Mouse (Mus musculus) urinary bladder, postnatal 4 days (tissue): Measurements from ENCODE around the gene Itga11.
"Not testable (repeated sequence)": the region's sequence is repeated elsewhere in the genome, so short reads cannot be mapped to it uniquely, and the experiment has no call there.

ENCODE experiments used
- DNase-seq, 2 experiments: peaks; one replicate each; pipeline ENCODE4 v3.0.0; 2021 to 2022; ENCODE audit warnings: low spot score in 2 of 2

Gene Itga11

DNA sequence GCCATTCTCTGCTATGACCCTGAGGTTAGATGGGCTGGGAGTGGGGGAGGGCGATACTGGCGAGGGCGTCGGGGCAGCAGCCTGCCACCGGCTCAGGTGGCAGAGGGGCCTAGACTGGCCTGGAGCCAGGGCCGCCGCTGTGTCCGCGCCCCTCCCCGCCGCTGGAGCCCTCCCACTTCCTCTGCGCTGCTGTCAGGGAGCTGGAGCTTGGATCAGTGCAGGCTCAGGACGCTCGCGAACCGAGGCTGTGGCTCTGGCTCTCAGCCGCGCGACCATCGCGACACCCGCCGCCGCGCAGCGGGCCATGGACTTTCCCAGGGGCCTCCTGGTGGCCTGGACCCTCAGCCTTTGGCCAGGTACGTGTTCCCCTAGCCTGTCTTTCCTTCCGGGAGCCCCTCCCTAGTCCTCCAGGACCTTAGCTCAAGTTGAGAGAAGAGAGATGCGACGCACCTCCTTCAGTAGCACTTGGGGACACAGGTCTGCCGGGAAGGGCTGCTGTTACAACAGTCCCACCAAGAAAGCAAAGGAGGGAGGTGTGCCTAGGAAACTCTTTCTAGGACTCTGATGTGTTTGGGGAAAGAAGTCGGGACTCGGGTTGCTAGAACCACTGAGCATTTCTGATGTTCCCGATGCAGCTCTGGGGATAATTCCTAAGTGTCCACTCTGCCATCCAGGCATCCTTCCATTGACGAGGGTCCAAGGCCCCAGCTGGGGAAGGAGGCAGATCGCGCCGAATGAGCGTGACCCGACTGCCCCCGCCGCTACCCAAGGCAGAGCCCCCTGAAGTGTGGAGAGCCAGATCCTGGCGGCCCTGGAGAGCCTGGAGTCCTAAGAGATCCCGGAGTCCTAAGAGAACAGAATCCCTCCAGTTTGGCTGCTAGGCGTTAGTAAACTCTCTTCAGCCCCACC lies at the start of gene Itga11:
Itga11 (plus strand) TSS at position 186 of the 909 bp plus-strand sequence.
- peak in 1 of 2 experiments; percentile 25 for DNase-seq

DNA sequence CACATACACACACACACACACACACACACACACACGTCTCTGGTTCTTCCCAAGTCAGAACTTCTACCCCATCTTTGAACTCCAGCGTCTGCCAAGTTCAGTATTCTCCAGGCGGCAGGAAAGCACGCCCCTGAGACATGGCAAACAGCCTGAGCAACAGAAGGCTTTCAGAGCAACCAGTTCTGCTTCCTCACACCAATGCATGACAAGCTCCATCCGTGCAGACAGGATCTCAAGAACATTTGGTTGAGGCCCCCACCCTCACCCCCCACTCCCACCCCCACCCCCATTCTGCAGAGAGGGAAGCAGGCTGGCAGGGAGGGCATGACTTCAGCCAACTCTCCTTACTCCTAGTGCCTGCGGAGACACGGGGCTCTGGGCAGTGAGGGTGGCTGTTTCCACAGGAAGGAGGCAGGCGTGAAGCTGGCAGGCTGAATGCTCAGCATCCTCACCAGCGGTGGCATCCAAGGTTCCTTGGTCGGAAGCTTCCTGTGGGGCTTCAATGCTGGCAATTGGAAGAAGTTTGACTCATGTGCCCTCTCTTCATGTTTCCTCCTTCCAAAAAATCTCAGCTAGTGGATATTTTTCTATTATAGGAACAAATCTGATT lies 46.9 kb upstream of the Itga11 start:
- DNase-seq, result no peak

- no peak for DNase-seq
These were observed 45.2 kb upstream of the Itga11 start for GRCm38 (mm10) chr9:62632392-62632791.

GRCm38 (mm10) chr9:62638045-62638444 lies 39.6 kb upstream of the Itga11 start:
- DNase-seq, result no peak

DNA sequence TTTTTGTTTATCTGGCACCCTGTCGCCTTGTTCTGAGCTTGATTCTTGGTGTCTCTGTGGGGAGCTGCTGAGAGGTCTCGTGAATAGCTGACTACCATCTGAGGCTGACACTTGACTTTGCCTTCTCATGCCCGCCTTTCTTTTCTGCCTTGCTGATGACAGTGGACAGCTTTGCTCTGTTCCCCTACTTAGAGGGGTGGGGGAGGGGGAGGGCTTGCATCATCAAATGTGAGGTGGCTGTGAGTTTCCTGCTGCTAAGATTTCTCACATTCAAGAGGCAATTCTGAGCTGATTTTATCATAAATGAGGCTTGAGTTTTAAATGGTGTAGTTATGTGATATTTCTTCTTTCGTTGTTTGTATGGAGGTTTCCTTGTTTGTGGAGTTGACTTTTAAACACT lies 37.9 kb upstream of the Itga11 start:
- DNase-seq, result no peak

- no peak for DNase-seq
These were observed 37.4 kb upstream of the Itga11 start for GRCm38 (mm10) chr9:62640188-62640587.

DNA sequence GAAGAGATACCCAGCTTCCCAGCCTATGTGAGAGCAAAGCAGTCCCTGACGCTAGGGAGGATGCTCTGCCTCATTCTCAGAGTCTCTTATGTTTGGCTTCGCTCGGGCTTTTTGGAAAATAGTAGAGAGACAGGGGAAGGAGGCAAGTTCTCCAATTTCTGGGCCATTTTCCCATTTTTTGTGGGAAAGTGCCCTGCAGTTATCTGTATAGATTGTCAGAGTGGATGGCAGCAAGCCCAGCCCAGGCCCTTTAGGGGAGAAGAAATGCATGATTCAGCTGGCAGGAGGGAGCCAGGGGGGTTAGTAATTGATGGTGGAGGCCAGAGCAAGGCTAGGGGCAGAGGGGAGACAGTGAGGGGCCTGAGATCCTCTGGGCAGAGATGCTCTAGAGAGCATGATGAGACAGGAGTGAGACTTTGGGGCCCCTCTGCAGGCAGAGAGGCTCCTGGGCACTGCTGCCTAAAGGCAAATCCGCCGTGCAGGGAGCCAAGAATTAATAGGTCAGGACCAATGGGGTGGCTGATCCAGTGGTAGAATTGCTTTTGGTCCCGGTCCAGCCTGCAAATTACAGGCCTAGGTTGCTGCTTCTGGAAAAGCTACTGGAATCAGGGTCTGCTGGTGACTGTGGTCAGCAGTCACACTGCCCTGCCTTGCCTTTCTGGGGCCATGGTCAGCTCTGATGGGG lies 31.8 kb upstream of the Itga11 start:
- no peak for DNase-seq

DNA sequence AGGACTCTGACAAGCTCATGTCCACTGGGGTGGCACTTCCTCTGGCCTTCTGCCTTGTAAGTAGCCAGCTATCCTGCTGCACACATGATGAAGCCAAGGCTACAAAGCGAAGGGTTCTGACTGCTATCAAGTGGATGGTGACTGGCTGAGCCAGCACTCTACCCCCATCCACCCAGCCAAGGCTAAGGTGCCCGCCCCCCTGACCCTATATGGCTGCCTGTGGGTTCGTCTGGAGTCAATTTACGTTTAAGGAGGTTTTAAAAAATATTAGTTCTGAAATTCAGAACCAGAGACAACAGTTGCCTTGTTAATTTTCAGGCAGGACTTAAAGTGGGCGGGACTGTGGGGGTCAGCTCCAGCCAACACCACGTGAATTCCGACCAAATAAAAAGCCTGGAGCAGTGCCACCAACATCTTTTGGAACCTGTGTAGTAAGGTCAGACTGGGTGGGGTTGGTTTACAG lies 30.9 kb upstream of the Itga11 start:
- DNase-seq, result no peak

DNA sequence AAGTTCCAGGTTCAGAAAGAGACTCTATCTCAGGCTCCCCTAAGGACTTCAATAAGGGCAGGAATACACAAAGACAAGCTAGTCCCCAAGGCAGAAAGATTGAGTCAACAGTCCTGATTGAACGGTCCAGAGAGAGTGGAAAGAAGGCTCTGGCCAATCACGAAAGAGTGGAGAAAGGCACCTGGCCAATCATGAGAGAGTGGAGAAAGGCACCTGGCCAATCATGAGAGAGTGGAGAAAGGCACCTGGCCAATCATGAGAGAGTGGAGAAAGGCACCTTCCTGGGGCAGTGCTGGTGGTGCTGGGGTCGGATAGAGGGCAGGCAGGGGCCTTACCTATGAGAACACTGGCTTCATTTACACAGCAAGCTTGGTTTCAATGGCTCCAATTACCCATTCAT lies 28.2 kb upstream of the Itga11 start:
- no peak for DNase-seq

DNA sequence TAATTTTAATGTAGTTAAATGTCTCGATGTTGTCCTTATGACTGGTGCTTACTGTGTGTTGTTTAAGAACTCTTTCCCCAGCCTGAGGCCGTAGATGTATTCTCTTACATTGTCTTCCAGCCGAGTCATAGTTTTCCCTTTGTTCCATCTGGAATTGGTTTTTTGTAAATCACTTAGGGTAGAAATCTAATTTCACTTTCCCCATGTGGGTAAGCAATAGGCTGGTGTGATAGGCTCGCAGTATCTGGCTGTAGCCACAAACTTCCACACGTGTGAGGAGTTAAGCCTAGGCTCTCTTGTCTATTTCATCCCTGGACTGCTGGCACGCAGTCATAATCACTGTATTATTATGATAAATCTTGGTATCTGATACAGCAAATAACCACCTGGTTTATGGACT lies 26.9 kb upstream of the Itga11 start:
- DNase-seq, result no peak

DNA sequence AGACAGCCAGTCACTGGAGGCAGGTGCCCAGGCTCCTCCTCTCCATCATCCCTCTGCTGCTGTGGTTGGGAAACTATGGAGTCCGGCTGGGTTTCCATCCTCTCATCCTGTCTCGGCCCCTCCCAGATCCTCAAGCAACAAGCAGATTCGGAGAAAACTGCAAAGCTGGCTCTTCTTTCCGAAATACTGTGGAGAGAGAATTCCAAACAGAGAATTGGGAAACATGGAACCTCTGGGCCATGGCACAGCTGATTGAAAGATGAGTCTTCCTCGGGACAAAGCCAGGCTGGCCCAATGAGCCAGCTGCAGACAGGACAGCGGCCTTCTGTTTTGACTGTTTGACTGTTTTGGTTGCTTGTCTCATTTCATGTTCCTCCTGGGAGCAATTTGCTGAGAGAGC lies 23.3 kb upstream of the Itga11 start:
- no peak for DNase-seq

DNA sequence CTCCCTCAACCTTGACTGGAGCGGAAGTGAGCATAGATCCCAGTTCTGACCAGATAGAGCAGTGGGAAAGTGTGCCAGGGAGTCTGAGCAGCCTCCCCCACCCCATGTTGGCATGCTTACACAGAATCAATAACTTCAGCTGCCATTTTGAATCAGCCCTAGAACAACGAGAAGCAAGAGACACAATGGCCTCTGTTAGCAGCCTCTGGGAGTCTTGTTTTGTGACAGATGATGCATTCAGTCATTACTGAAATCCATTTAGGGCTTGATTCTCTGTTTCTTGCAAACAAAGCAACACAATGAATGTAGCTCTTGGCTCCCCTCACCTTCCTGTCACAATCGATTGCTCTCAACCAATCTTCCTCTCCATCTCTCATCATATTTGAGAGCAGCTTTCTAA lies 19.6 kb upstream of the Itga11 start:
- DNase-seq, result no peak

DNA sequence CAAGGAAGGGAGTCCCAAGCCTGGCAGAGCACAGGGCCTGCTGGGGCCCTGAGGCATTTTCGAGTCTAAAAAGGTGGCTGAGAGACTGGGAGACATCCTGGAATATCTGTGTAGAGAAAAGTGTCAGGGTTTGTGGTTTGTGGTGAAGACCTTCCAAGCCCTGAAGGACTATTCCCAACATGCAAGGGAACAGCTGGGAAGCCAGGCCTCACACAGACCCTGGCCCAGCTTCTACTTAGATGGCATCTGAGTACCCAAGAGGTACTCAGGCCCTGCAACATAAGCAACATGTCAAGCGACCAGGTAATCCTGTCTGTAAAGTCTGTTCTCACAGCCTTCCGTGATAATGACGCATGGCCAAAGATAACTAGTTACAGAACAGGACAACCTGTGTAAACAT lies 18.6 kb upstream of the Itga11 start:
- no peak for DNase-seq

GRCm38 (mm10) chr9:62660971-62661370 lies 16.7 kb upstream of the Itga11 start:
- not testable (repeated sequence) for DNase-seq

GRCm38 (mm10) chr9:62663443-62663842 lies 14.2 kb upstream of the Itga11 start:
- DNase-seq, result no peak

GRCm38 (mm10) chr9:62664115-62664725 lies 13.4 kb upstream of the Itga11 start:
- no peak for DNase-seq

GRCm38 (mm10) chr9:62665892-62666291 lies 11.7 kb upstream of the Itga11 start:
- no peak for DNase-seq

DNA sequence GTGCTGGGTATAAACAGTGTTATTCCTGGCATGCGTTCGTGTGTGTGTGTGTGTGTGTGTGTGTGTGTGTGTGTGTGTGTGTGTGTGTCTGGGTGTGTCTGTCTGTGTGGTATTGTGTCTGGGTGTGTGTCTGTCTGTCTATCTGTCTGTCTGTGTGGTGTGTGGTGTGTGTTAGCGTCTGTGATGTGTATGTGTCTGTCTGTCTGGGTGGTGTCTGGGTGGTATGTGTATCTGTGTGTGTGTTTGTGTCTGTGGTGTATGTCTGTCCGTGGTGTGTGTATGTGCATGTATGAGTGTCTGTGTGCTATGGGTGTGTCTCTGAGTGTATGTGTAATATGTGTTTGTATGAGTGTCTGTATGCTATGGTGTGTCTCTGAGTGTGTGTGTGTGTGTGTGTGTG lies 9.1 kb upstream of the Itga11 start:
- no peak for DNase-seq

DNA sequence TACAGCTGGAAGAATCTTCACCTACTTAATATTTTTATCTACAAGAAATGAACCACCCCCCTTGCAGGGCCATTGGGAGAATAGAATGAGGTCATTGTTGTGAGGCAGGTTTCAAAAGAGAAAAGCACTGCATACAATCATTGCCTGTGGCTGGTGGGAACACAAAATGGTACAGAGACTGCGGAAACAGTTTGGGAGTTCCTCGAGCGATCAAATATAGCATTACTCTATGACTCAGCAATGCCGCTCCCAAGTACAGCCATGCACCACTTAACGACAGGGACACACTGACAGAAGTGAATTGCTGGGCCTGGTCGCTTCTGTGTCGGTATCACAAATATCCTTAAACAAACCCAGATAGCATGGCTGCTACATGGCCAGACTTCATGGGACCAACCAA lies 4.4 kb upstream of the Itga11 start:
- DNase-seq, result no peak

DNA sequence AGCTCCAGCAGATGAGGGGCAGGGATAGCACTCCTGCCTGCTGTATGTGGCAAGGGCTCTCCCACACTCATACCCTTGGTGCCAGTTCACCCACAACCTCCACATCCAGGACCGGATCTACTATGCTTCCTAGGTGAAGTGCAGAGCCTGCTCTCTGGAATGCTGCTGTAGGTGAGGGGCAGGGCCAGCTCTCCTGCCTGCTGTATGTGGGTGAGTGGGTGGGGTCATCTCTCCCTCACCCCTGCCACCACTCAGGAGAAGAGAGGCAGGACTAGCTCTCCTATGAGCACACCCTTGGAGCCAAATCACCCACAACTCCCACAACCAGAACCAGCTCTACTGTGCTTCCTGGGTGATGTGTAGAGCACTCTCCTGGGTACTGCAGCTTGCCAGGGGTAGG lies 2.5 kb upstream of the Itga11 start:
- no peak for DNase-seq

DNA sequence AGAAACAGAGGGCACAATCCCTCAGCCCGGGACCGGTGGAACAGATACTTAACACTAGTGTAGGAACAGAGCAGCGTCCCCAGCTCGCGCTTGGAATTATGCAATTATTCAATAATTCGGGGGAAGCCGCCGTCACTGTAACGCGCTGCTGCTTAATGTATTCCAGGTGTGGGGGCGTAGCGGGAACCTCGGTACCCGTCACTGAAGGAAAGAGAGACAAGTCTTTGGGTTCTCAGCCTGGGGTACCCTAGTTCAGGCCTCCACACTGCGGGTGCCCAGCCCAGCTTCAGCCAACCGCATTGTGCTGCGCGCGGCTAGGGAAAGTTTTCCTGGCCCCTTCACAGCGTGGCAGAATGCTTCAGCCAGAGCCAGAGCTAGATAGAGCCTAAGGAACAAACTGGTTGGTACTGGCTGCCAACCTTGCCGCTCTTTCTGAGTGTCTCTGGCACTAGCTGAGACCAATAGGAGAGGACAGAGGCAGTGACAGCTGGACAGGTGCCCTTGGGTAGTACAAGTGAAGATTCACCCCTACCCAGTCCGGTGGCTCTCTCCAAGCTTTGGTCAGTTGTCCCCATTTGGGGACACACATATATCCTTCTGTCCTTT lies 1.0 kb downstream of the Itga11 start:
- no peak for DNase-seq

DNA sequence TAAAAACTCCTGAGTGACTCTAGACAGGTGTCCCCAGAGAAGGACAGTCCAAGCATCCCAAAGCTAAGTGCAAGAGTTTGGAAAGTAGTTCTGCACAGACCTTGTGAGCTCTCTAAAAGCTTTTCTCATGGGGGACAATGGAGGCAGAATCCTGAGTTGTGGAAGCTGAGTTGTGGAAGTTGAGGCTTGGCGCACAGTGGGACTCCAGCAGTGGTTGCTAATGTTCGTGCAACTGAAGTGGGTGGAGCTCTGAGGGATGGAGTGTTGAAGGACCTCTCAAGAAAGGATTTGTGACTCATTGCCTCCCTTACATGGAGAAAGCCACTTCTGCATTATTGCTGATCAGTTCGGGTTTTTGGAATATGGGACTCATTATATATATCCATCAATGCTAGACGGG lies 1.8 kb downstream of the Itga11 start:
- DNase-seq, result no peak
